Comparison of ENCODE assay signal across 13 mouse cellular contexts in genomic region chr7:111791347-111791746, GRCm38 (mm10). TPM values are rescaled to one million over a fixed set of nuclear protein-coding genes. Genes with fewer than 3 reads are reported as not detected.
"Had no signal": no experiment of that assay in that cellular context is flagged by ENCODE, and none has a peak within 500 bp of the region (broad histone marks: within the 10 kb centered on the region; RNA-seq: fewer than 3 reads in every experiment).

No protein-coding gene starts in this region.

- ATAC-seq: inflammation-experienced regulatory T-cells, adult 6 months; intestine, postnatal 0 days had no signal

- DNase-seq: kidney, adult 9 months; kidney, postnatal 25 days; lung, postnatal 36 days; midbrain, embryonic 14.5 days; right cerebral cortex, postnatal 14 days; thymus, postnatal 4 days had no signal

- H3K27ac ChIP-seq: left cerebral cortex, adult 2 months; limb, embryonic 10.5 days; liver, embryonic 15.5 days; neural tube, embryonic 12.5 days had no signal

- H3K4me3 ChIP-seq: left cerebral cortex, adult 2 months; limb, embryonic 10.5 days; liver, embryonic 15.5 days; neural tube, embryonic 12.5 days had no signal

- H3K9ac ChIP-seq: liver, embryonic 15.5 days; neural tube, embryonic 12.5 days had no signal

- H3K4me2 ChIP-seq: liver, embryonic 11.5 days; liver, embryonic 15.5 days; neural tube, embryonic 12.5 days had no signal

- H3K27me3 ChIP-seq: liver, embryonic 15.5 days; neural tube, embryonic 12.5 days had no signal

- H3K36me3 ChIP-seq: limb, embryonic 10.5 days; liver, embryonic 15.5 days; neural tube, embryonic 12.5 days had no signal

- H3K4me1 ChIP-seq: limb, embryonic 10.5 days; liver, embryonic 15.5 days; neural tube, embryonic 12.5 days had no signal

- H3K9me3 ChIP-seq: limb, embryonic 10.5 days; liver, embryonic 15.5 days; neural tube, embryonic 12.5 days had no signal

RNA-seq across cellular contexts. Expression of gene Galnt18, which starts 11.6 kb away (rescaled TPM):
- polyA plus RNA-seq: inflammation-experienced regulatory T-cells, adult 6 months had no signal
